Mouse (Mus musculus): ENCODE measurements around the gene Olfm2.

GRCm38 (mm10) chr9:20705981-20706380 is 40.2 kb downstream of the Olfm2 start:
- TF ChIP-seq CTCF (IDR thresholded peaks at IDR 0.05; ENCODE audit: extremely low read depth, insufficient read depth, insufficient read length, insufficient replicate concordance): no peak
- no peak for TF ChIP-seq POLR2A (IDR thresholded peaks at IDR 0.05; ENCODE audit: low read depth, low read length)

Data from spleen, adult 2 months (tissue).